Mouse (Mus musculus): Measurements from ENCODE around the gene Crhr1.

GRCm38 (mm10) chr11:104164257-104164656 is 31.6 kb downstream of the Crhr1 start:
- TF ChIP-seq CTCF (IDR thresholded peaks at IDR 0.05; ENCODE audit: low read depth) (no peak), EP300 (IDR thresholded peaks at IDR 0.05; ENCODE audit: low read depth) (no peak)

All from liver, postnatal 0 days (tissue).